Mouse (Mus musculus) MEL (cell line): ENCODE measurements around the gene Thada. TPM values are rescaled to one million over a fixed set of nuclear protein-coding genes. Genes with fewer than 3 reads are reported as not detected.
A peak's percentile ranks its signal among the peaks of the same experiment; 100 is the strongest.

Experiments
- DNase-seq: peaks from one replicate; pipeline ENCODE4 v3.0.0; 2011; ENCODE audit warnings: low read depth, low spot score
- H3K27ac ChIP-seq: 2 replicates; pipeline ENCODE4 v1.5.1; 2012; ENCODE audit warnings: low read depth, mild to moderate bottlenecking, control low read depth, low read length, moderate library complexity; ENCODE audit not compliant: control insufficient read depth
- H3K27me3 ChIP-seq, 2 experiments: fragments of 150-350 bp in 1 of 2; sonication (generic) in 1 of 2; 2 replicates each; pipeline ENCODE4 v1.6.1; 2012; ENCODE audit warnings: low read length in 2 of 2, mild to moderate bottlenecking in 2 of 2, improper control_type of control experiment in 1 of 2, moderate library complexity in 1 of 2; ENCODE audit not compliant: insufficient read depth in 2 of 2, control insufficient read depth in 1 of 2
- H3K36me3 ChIP-seq, 2 experiments: 2 replicates each; pipeline ENCODE4 v1.6.1; 2012 to 2014; ENCODE audit warnings: low read length in 2 of 2, improper control_type of control experiment in 1 of 2, inconsistent platforms in 1 of 2, mild to moderate bottlenecking in 1 of 2; ENCODE audit not compliant: insufficient read depth in 2 of 2, control insufficient read depth in 1 of 2
- H3K4me1 ChIP-seq, 2 experiments: fragments of 150-350 bp in 1 of 2; sonication (generic) in 1 of 2; 2 replicates each; pipeline ENCODE4 v1.6.1; 2012; ENCODE audit warnings: low read length in 2 of 2, improper control_type of control experiment in 1 of 2, mild to moderate bottlenecking in 1 of 2; ENCODE audit not compliant: insufficient read depth in 2 of 2, control insufficient read depth in 1 of 2
- H3K4me3 ChIP-seq, 2 experiments: fragments of 150-350 bp in 1 of 2; sonication (generic) in 1 of 2; 2 replicates each; pipeline ENCODE4 v1.5.1; 2012; ENCODE audit warnings: low read depth in 2 of 2, low read length in 2 of 2, mild to moderate bottlenecking in 2 of 2, moderate library complexity in 2 of 2, control low read depth in 1 of 2, improper control_type of control experiment in 1 of 2; ENCODE audit not compliant: control insufficient read depth in 1 of 2, insufficient read depth in 1 of 2
- H3K79me2 ChIP-seq: 2 replicates; pipeline ENCODE4 v1.6.1; 2012; ENCODE audit warnings: mild to moderate bottlenecking, low read length, moderate library complexity; ENCODE audit not compliant: control insufficient read depth, poor library complexity, insufficient read depth
- H3K9ac ChIP-seq: 2 replicates; pipeline ENCODE4 v1.6.1; 2012; ENCODE audit warnings: low read depth, mild to moderate bottlenecking, control low read depth, low read length, moderate library complexity; ENCODE audit not compliant: control insufficient read depth, poor library complexity, severe bottlenecking
- H3K9me3 ChIP-seq: fragments of 150-350 bp; sonication (generic); replicated peaks from 2 replicates; pipeline ENCODE4 v1.6.1; 2012; ENCODE audit warnings: mild to moderate bottlenecking, low read length, improper control_type of control experiment, moderate library complexity; ENCODE audit not compliant: insufficient read depth
- BHLHE40 ChIP-seq: IDR thresholded peaks from 2 replicates; pipeline ENCODE4 v1.6.1; 2012; ENCODE audit warnings: low read depth, mild to moderate bottlenecking, inconsistent platforms, low read length, improper control_type of control experiment, borderline replicate concordance
- E2F4 ChIP-seq: IDR thresholded peaks from 2 replicates; pipeline ENCODE4 v1.6.1; 2011; ENCODE audit warnings: low read depth, low read length, improper control_type of control experiment, borderline replicate concordance
- ELF1 ChIP-seq: IDR thresholded peaks from 2 replicates; pipeline ENCODE4 v1.6.1; 2014; ENCODE audit warnings: low read depth, mild to moderate bottlenecking, inconsistent platforms, low read length, improper control_type of control experiment, moderate library complexity
- ETS1 ChIP-seq: IDR thresholded peaks from 2 replicates; pipeline ENCODE4 v1.6.1; 2012; ENCODE audit warnings: low read depth, mild to moderate bottlenecking, inconsistent platforms, low read length, improper control_type of control experiment, moderate library complexity
- GATA1 ChIP-seq: IDR thresholded peaks from 2 replicates; pipeline ENCODE4 v1.6.1; 2011; ENCODE audit warnings: low read depth, low read length, improper control_type of control experiment
- HCFC1 ChIP-seq: IDR thresholded peaks from 2 replicates; pipeline ENCODE4 v1.6.1; 2012; ENCODE audit warnings: low read depth, mild to moderate bottlenecking, inconsistent platforms, low read length, improper control_type of control experiment, moderate library complexity
- JUND ChIP-seq: IDR thresholded peaks from 2 replicates; pipeline ENCODE4 v1.6.1; 2011; ENCODE audit warnings: low read depth, mild to moderate bottlenecking, improper control_type of control experiment, low read length
- MAX ChIP-seq: IDR thresholded peaks from 2 replicates; pipeline ENCODE4 v1.6.1; 2011; ENCODE audit warnings: low read length, improper control_type of control experiment
- MAZ ChIP-seq: IDR thresholded peaks from 2 replicates; pipeline ENCODE4 v1.6.1; 2012; ENCODE audit warnings: low read depth, mild to moderate bottlenecking, inconsistent platforms, low read length, improper control_type of control experiment
- MEF2A ChIP-seq: IDR thresholded peaks from 2 replicates; pipeline ENCODE4 v1.6.1; 2014; ENCODE audit warnings: low read depth, mild to moderate bottlenecking, inconsistent platforms, low read length, improper control_type of control experiment; ENCODE audit not compliant: poor library complexity, insufficient replicate concordance, severe bottlenecking; ENCODE audit errors: extremely low read depth
- NELFE ChIP-seq: IDR thresholded peaks from 2 replicates; pipeline ENCODE4 v1.6.1; 2011; ENCODE audit warnings: low read depth, low read length, improper control_type of control experiment
- POLR2AphosphoS5 ChIP-seq: IDR thresholded peaks from 2 replicates; pipeline ENCODE4 v1.6.1; 2012; ENCODE audit warnings: low read depth, borderline replicate concordance, mild to moderate bottlenecking, inconsistent platforms, low read length, moderate library complexity, mixed read lengths
- RAD21 ChIP-seq: IDR thresholded peaks from 2 replicates; pipeline ENCODE4 v1.6.1; 2011; ENCODE audit warnings: mild to moderate bottlenecking, low read depth, low read length, improper control_type of control experiment
- RCOR1 ChIP-seq: IDR thresholded peaks from 2 replicates; pipeline ENCODE4 v1.6.1; 2012; ENCODE audit warnings: low read depth, mild to moderate bottlenecking, inconsistent platforms, low read length, improper control_type of control experiment
- SIN3A ChIP-seq: IDR thresholded peaks from 2 replicates; pipeline ENCODE4 v1.6.1; 2012; ENCODE audit warnings: low read length, improper control_type of control experiment, inconsistent platforms
- TAL1 ChIP-seq: IDR thresholded peaks from 2 replicates; pipeline ENCODE4 v1.6.1; 2012; ENCODE audit warnings: mild to moderate bottlenecking, inconsistent platforms, low read length, moderate library complexity, mixed read lengths
- TBP ChIP-seq: IDR thresholded peaks from 2 replicates; pipeline ENCODE4 v1.8.0; 2011; ENCODE audit warnings: low read depth, low read length, improper control_type of control experiment
- UBTF ChIP-seq: IDR thresholded peaks from 2 replicates; pipeline ENCODE4 v1.6.1; 2012; ENCODE audit warnings: low read depth, mild to moderate bottlenecking, inconsistent platforms, low read length, improper control_type of control experiment, moderate library complexity, borderline replicate concordance; ENCODE audit not compliant: insufficient read depth
- USF1 ChIP-seq: IDR thresholded peaks from 2 replicates; pipeline ENCODE4 v1.6.1; 2014; ENCODE audit warnings: low read depth, mild to moderate bottlenecking, inconsistent platforms, low read length, improper control_type of control experiment, moderate library complexity
- USF2 ChIP-seq, 2 experiments: IDR thresholded peaks; 2 replicates each; pipeline ENCODE4 v1.6.1; 2011 to 2012; ENCODE audit warnings: improper control_type of control experiment in 2 of 2, low read length in 2 of 2, borderline replicate concordance in 1 of 2, inconsistent platforms in 1 of 2, low read depth in 1 of 2, mild to moderate bottlenecking in 1 of 2; ENCODE audit not compliant: insufficient read depth in 1 of 2
- ZC3H11A ChIP-seq: IDR thresholded peaks from 2 replicates; pipeline ENCODE4 v1.6.1; 2012; ENCODE audit warnings: low read depth, mild to moderate bottlenecking, inconsistent platforms, low read length, improper control_type of control experiment
- ZKSCAN1 ChIP-seq: IDR thresholded peaks from 2 replicates; pipeline ENCODE4 v1.6.1; 2012; ENCODE audit warnings: low read depth, mild to moderate bottlenecking, inconsistent platforms, low read length, improper control_type of control experiment, moderate library complexity
- ZNF384 ChIP-seq: IDR thresholded peaks from 2 replicates; pipeline ENCODE4 v1.6.1; 2012; ENCODE audit warnings: low read depth, mild to moderate bottlenecking, inconsistent platforms, low read length, improper control_type of control experiment
- polyA plus RNA-seq, 2 experiments: library from polyadenylated mRNA; stranded (reverse) in 1 of 2; unstranded in 1 of 2; fragments of >175 nt in 1 of 2; fragments of >200 nt in 1 of 2; gene quantifications; 2 replicates each; pipeline versions ENCODE4 v1.2.1 to v1.2.4; 2012; ENCODE audit warnings: low replicate concordance in 2 of 2, low read depth in 1 of 2; ENCODE audit not compliant: insufficient read length in 2 of 2, insufficient read depth in 1 of 2, missing spikeins in 1 of 2
- total RNA-seq: library from RNA; depleted of rRNA; stranded (reverse); fragments of 300-350 nt; gene quantifications from 2 replicates; pipeline ENCODE4 v1.2.3, GENCODE M21; 2012

Gene Thada
- total and polyA plus RNA-seq, 3 experiments, result 19.8 to 20.6 TPM; not detected in 1

GRCm38 (mm10) chr17:84156227-84156573 is 309.8 kb downstream of the Thada start (continued):
- no peak for TF ChIP-seq POLR2AphosphoS5
- TF ChIP-seq USF2 (IDR thresholded peaks at IDR 0.05; ENCODE audit: borderline replicate concordance in 1 of 2, insufficient read depth in 1 of 2, low read depth in 1 of 2, low read length in 2 of 2), result peak; percentile 45 to 79; a peak in 2 of 4 replicates
- no peak for TF ChIP-seq GATA1
- TF ChIP-seq RAD21, result no peak
- no peak for TF ChIP-seq RCOR1
- no peak for TF ChIP-seq ZNF384
- TF ChIP-seq TBP, result peak; percentile 67
- TF ChIP-seq JUND, result no peak
- TF ChIP-seq MAZ, result no peak
- no peak for TF ChIP-seq MEF2A
- no peak for TF ChIP-seq TAL1
- TF ChIP-seq ZC3H11A, result no peak
- no peak for TF ChIP-seq HCFC1
- TF ChIP-seq E2F4, result no peak
- no peak for TF ChIP-seq ELF1
- peak; percentile 97 for TF ChIP-seq MAX
- no peak for TF ChIP-seq ETS1
- no peak for TF ChIP-seq SIN3A
- TF ChIP-seq UBTF, result no peak
- peak; percentile 84 for TF ChIP-seq BHLHE40
- peak; percentile 95 for TF ChIP-seq USF1
- TF ChIP-seq ZKSCAN1, result no peak

DNA sequence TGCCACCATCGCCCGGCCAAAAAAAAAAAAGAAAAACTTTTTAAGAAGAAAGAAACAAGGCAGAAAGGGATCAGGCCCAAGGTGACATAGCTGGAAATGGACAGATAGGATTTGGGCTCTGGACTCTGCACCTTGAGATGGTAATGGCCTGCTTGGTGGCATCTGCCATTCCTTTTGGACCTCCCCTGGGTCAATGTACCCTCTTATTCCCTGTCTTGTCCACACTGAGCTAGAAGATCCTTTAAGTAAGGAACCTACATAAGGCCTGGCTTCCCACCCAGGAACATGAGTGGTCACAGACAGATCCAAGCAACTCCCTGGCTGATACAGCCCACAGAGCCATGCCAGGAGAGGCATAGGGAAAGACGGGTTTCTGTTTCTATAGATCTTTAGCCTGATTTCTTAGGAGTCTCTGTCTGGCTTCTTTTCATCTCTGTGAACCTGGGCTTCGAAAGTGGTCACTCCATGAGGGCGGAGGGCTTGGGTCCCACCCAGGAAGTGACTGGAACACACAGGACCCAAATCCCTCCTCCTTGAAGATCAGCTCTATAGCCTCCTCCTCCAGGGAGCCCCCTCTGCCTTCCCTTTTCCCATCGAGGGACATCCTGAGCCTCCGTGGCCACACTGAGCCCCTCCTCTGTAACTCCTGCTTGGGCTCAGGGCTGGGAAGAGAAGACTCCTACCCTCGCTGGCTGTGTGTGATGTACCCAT is 310.3 kb downstream of the Thada start:
- no peak for DNase-seq
- H3K27me3 ChIP-seq, result no peaks in the 10 kb centered on the region
- H3K9me3 ChIP-seq, result no peaks in the 10 kb centered on the region
- H3K27ac ChIP-seq, result peak overlapping the region; percentile 95
- H3K4me1 ChIP-seq, result peaks cover 29 to 66% of the 10 kb centered on the region in 2 experiments
- peaks cover 0 to 50% of the 10 kb centered on the region in 2 experiments; a peak in 2 of 4 replicates for H3K36me3 ChIP-seq
- H3K9ac ChIP-seq, result peak overlapping the region; percentile 77
- H3K4me3 ChIP-seq, result peak overlapping the region; percentile 6 to 43; a peak in 3 of 4 replicates
- H3K79me2 ChIP-seq, result peaks cover 9% of the 10 kb centered on the region; the same call in 1 of the 2 replicates
- TF ChIP-seq RCOR1 (0 out of 2 replicates have a peak, but pooled peaks have one; percentile 22), NELFE (no peak), MAZ (peak; percentile 42; the same call in 1 of the 2 replicates)
